Mouse (Mus musculus) lung, postnatal 0 days (tissue): Measurements from ENCODE around the gene Acot6.

ENCODE experiments used
- CTCF ChIP-seq: IDR thresholded peaks from 2 replicates; pipeline ENCODE4 v1.5.1; 2016; ENCODE audit warnings: antibody characterized with exemption, mild to moderate bottlenecking
- EP300 ChIP-seq: IDR thresholded peaks from 2 replicates; pipeline ENCODE4 v1.6.1; 2016; ENCODE audit warnings: antibody characterized with exemption, mild to moderate bottlenecking, control low read depth

- TF ChIP-seq EP300 (no peak), CTCF (no peak)
These were observed 51.5 kb downstream of the Acot6 start for GRCm38 (mm10) chr12:84151911-84152310.
